9 mouse cellular contexts compared by ENCODE assay signal in the genomic region with DNA sequence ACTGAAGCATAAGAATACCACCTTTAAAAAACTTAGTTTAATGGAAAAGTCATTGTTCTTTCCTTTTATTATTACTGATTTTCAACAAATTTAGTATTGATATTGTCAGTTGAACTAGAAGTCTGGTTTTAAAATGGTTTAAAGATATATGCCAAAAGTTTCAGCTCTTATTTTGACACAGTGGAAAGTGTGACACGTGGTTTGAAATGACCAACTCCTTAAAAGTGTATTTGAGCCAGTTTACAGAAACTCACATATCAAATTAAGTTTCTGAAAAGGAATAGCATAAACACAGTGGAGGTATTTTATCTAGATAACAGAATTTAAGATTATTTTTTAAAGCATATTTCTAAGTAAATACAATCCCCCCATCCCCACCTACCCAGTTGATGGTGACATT. TPM values are rescaled to one million over a fixed set of nuclear protein-coding genes. Genes with fewer than 3 reads are reported as not detected.
A peak's percentile ranks its signal among the peaks of the same experiment; 100 is the strongest.
DNase-seq lines count a peak whose midpoint lies in the region; ATAC-seq and TF ChIP-seq lines count a peak whose summit lies in the region.
"Had no signal": no experiment of that assay in that cellular context is flagged by ENCODE, and none has a peak within 500 bp of the region (broad histone marks: within the 10 kb centered on the region; RNA-seq: fewer than 3 reads in every experiment).

No protein-coding gene starts in this region.

- H3K4me2 ChIP-seq in lung, embryonic 14.5 days = peak overlapping the region; percentile 91
- H3K4me2 ChIP-seq in limb, embryonic 14.5 days (replicated peaks; ENCODE audit: low read depth, low read length, severe bottlenecking) = peak overlapping the region; percentile 82
- peak overlapping the region; percentile 64 for H3K4me2 ChIP-seq in stomach, embryonic 15.5 days

- no peaks in the 10 kb centered on the region for H3K9me3 ChIP-seq in lung, embryonic 14.5 days (ENCODE audit: low read depth, low read length)
- H3K9me3 ChIP-seq in hindbrain, embryonic 10.5 days = no peaks in the 10 kb centered on the region
- H3K9me3 ChIP-seq in limb, embryonic 14.5 days (ENCODE audit: control insufficient read depth, low read length) = no peaks in the 10 kb centered on the region
- no peaks in the 10 kb centered on the region for H3K9me3 ChIP-seq in stomach, embryonic 15.5 days

- peaks cover 41% of the 10 kb centered on the region for H3K36me3 ChIP-seq in lung, embryonic 14.5 days (ENCODE audit: insufficient read depth)
- peaks cover 54% of the 10 kb centered on the region for H3K36me3 ChIP-seq in hindbrain, embryonic 10.5 days
- peaks cover 41% of the 10 kb centered on the region for H3K36me3 ChIP-seq in limb, embryonic 14.5 days (ENCODE audit: control insufficient read depth, insufficient read depth, low read length)
- H3K36me3 ChIP-seq in stomach, embryonic 15.5 days = peaks cover 5% of the 10 kb centered on the region; the same call in 1 of the 2 replicates

- peak overlapping the region; percentile 90; the same call in 1 of the 2 replicates for H3K4me3 ChIP-seq in lung, embryonic 14.5 days (ENCODE audit: low read depth, low read length)
- H3K4me3 ChIP-seq in hindbrain, embryonic 10.5 days = peak overlapping the region; percentile 87; the same call in 1 of the 2 replicates
- H3K4me3 ChIP-seq in limb, embryonic 14.5 days (replicated peaks; ENCODE audit: low read length) = 0 out of 2 replicates have a peak overlapping the region, but pooled peaks have one; percentile 19
- H3K4me3 ChIP-seq in stomach, embryonic 15.5 days (replicated peaks) = no peak overlapping the region

- no peaks in the 10 kb centered on the region for H3K27me3 ChIP-seq in lung, embryonic 14.5 days (ENCODE audit: insufficient read depth, low read length)
- H3K27me3 ChIP-seq in hindbrain, embryonic 10.5 days (ENCODE audit: insufficient read depth, poor library complexity, severe bottlenecking) = no peaks in the 10 kb centered on the region
- no peaks in the 10 kb centered on the region for H3K27me3 ChIP-seq in limb, embryonic 14.5 days (ENCODE audit: control insufficient read depth, insufficient read depth, low read length)
- no peaks in the 10 kb centered on the region for H3K27me3 ChIP-seq in stomach, embryonic 15.5 days (replicated peaks)

- 82% methylated on average over 1 of the region's 1 CpGs for WGBS in lung, embryonic 14.5 days
- WGBS in hindbrain, embryonic 10.5 days = 88% methylated on average over 1 of the region's 1 CpGs
- WGBS in limb, embryonic 14.5 days = 81% methylated on average over 1 of the region's 1 CpGs
- WGBS in stomach, embryonic 15.5 days = 73% methylated on average over 1 of the region's 1 CpGs

- TF ChIP-seq POLR2A in limb, embryonic 14.5 days (IDR thresholded peaks at IDR 0.05; ENCODE audit: borderline replicate concordance, extremely low read depth, insufficient read depth, insufficient read length) = no peak

- no peak overlapping the region for H3K9ac ChIP-seq in lung, embryonic 14.5 days
- no peak overlapping the region for H3K9ac ChIP-seq in limb, embryonic 14.5 days (ENCODE audit: low read depth, low read length, severe bottlenecking)
- H3K9ac ChIP-seq in stomach, embryonic 15.5 days = no peak overlapping the region

- no peak for ATAC-seq in lung, embryonic 14.5 days (ENCODE audit: insufficient read depth)
- ATAC-seq in limb, embryonic 14.5 days (ENCODE audit: low FRiP score, low read depth) = no peak
- no peak for ATAC-seq in stomach, embryonic 15.5 days (ENCODE audit: insufficient read depth, low FRiP score, low read depth)

- H3K27ac ChIP-seq in lung, embryonic 14.5 days (ENCODE audit: low read depth) = no peak overlapping the region
- H3K27ac ChIP-seq in hindbrain, embryonic 10.5 days = no peak overlapping the region
- no peak overlapping the region for H3K27ac ChIP-seq in limb, embryonic 14.5 days (replicated peaks; ENCODE audit: low read depth, low read length)
- H3K27ac ChIP-seq in stomach, embryonic 15.5 days = no peak overlapping the region

- H3K4me1 ChIP-seq in lung, embryonic 14.5 days (ENCODE audit: insufficient read depth) = peaks cover 29% of the 10 kb centered on the region
- H3K4me1 ChIP-seq in hindbrain, embryonic 10.5 days (replicated peaks) = peaks cover 55% of the 10 kb centered on the region
- peaks cover 33% of the 10 kb centered on the region for H3K4me1 ChIP-seq in limb, embryonic 14.5 days (ENCODE audit: control insufficient read depth, insufficient read depth, low read length)
- peaks cover 25% of the 10 kb centered on the region for H3K4me1 ChIP-seq in stomach, embryonic 15.5 days

- DNase-seq in lung, embryonic 14.5 days = no peak
- DNase-seq in lung, adult 18-20 months = no peak
- no peak for DNase-seq in hindbrain, embryonic 10.5 days (ENCODE audit: low spot score)
- DNase-seq in limb, embryonic 14.5 days (ENCODE audit: low spot score) = no peak
- no peak for DNase-seq in embryo, embryonic 10.5 days (ENCODE audit: low spot score)
- no peak for DNase-seq in kidney, postnatal 10 days
- DNase-seq: kidney, adult 2 months had no signal

- no peak for TF ChIP-seq CTCF in lung, embryonic 14.5 days (IDR thresholded peaks at IDR 0.05; ENCODE audit: low read depth)

RNA-seq across cellular contexts. Expression of gene Epm2aip1, which starts 2.2 kb away (rescaled TPM):
- polyA plus RNA-seq in lung, embryonic 14.5 days (2014; fragmentation: Nextera tagmentation; extraction: Ambion mirVana) = 36.0 and 37.3 TPM in 2 replicates
- 25.1 and 26.1 TPM in 2 replicates for polyA plus RNA-seq in hindbrain, embryonic 10.5 days (2016; fragmentation: Nextera tagmentation; extraction: Ambion mirVana)
- 45.2 and 47.8 TPM in 2 replicates for polyA plus RNA-seq in limb, embryonic 14.5 days (2012; rRNA removed)
- 45.4 and 47.3 TPM in 2 replicates for polyA plus RNA-seq in limb, embryonic 14.5 days (2014; fragmentation: Nextera tagmentation; extraction: Ambion mirVana)
- polyA plus RNA-seq in stomach, embryonic 15.5 days (2015; fragmentation: Nextera tagmentation; extraction: Ambion mirVana) = 23.5 and 25.8 TPM in 2 replicates

RNA-seq across cellular contexts. Expression of gene Mlh1, which starts 2.4 kb away (rescaled TPM):
- 36.1 and 39.2 TPM in 2 replicates for polyA plus RNA-seq in lung, embryonic 14.5 days (2014; fragmentation: Nextera tagmentation; extraction: Ambion mirVana)
- polyA plus RNA-seq in hindbrain, embryonic 10.5 days (2016; fragmentation: Nextera tagmentation; extraction: Ambion mirVana) = 41.0 and 49.0 TPM in 2 replicates
- 46.5 and 52.2 TPM in 2 replicates for polyA plus RNA-seq in limb, embryonic 14.5 days (2012; rRNA removed)
- 33.5 and 35.4 TPM in 2 replicates for polyA plus RNA-seq in limb, embryonic 14.5 days (2014; fragmentation: Nextera tagmentation; extraction: Ambion mirVana)
- polyA plus RNA-seq in stomach, embryonic 15.5 days (2015; fragmentation: Nextera tagmentation; extraction: Ambion mirVana) = 36.8 and 41.7 TPM in 2 replicates

RNA-seq across cellular contexts. Expression of gene Trank1, which starts 37.6 kb away (rescaled TPM):
- 0.12 and 0.34 TPM in 2 replicates for polyA plus RNA-seq in lung, embryonic 14.5 days (2014; fragmentation: Nextera tagmentation; extraction: Ambion mirVana)
- polyA plus RNA-seq in hindbrain, embryonic 10.5 days (2016; fragmentation: Nextera tagmentation; extraction: Ambion mirVana) = 0.05 and 0.20 TPM in 2 replicates
- polyA plus RNA-seq in limb, embryonic 14.5 days (2012; rRNA removed) = 1.2 and 1.4 TPM in 2 replicates
- 0.35 and 0.83 TPM in 2 replicates for polyA plus RNA-seq in limb, embryonic 14.5 days (2014; fragmentation: Nextera tagmentation; extraction: Ambion mirVana)
- polyA plus RNA-seq in stomach, embryonic 15.5 days (2015; fragmentation: Nextera tagmentation; extraction: Ambion mirVana) = 0.10 and 0.13 TPM in 2 replicates
- polyA plus RNA-seq: spleen, adult 2 months had no signal
